Mouse (Mus musculus): ENCODE results near the gene Pak3. TPM values are rescaled to one million over a fixed set of nuclear protein-coding genes. Genes with fewer than 3 reads are reported as not detected.

Pak3 gene
- polyA plus RNA-seq, 1 experiment: 0.15 TPM

DNA sequence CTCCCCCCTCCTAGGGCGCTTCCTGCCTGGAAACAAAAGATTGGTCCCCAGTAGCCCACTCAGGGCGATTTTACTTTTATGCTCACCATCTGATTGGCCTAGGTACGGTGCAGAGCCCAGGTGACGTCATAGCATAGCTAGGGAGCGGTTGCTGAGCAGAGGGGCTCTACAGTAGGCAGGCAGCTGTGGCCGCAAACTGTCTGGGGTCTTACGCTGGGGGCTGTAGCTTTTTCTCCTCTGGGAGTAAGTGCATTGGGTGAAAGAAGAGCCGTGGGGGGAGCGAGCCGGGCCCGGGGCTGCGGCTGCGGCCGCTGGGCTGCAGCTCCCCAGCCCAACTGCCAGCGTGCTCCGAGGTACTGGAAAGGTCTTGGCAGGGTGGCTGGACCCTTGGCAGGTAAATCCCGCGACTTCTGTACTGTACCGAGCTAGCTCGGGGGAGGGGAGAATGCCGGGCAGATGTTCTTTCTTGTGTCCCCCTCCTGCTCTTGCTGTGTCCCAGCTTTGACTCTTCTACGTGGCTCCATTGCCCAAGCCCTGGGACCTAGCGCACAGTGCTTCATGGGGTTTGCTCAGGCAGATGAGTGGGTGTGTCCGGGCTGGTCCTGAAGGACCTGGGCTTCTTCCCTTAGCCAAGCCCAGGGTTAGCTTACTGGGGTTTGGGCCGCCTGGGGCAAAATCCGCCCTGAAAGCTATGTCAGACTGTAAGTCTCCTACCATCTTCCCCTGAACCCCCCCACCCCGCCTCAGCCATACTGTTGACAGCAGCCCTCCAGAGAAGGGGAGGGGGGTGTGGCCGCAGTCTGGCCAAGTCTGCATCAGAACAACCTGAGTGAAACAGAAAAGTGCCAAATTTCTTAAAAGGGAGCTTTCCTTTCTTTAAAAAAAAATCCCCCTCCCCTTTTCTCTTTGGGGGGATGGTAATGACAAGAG lies 146.1 kb downstream of the Pak3 start:
- DNase-seq (ENCODE audit: low read depth): no peak

DNA sequence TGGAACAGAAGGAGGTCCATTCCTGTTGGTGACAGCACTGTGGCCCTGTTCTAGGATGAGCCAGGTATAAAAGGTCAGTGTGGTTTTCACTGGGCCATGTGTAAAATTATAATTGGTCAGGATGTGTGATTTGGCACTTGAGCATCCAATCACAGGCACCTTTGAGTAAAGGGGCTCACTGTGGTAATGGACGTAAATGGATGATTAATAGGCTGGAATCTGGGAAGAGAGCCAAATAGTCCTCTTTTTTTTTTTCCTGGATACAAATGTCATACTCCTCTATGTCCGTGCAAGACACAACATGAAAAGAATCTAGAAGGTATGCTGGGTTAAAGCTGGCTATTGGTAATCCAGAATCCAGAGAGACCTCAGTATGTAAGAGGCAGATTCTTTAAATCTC lies 147.4 kb downstream of the Pak3 start:
- no peak for DNase-seq (ENCODE audit: low read depth)

DNA sequence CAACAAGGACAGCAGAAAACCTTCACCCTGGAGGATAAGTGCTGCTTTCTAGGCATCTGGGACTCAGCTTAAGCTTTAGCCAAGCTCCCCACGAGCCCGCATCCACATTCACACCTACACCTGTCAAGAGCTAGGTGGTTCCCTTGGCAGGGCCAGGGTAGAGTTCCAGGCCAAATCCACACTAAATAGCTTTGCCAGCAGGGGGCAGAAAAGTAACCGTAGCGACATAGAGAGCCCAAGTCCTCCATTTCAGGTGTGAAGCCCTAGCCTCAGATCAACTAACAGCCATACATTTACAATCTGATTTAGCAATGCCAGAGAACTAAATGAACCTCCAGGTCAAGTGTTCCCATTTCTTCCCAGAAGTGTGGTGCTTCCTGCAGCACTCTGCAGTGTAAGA lies 148.6 kb downstream of the Pak3 start:
- DNase-seq (ENCODE audit: low read depth): no peak

DNA sequence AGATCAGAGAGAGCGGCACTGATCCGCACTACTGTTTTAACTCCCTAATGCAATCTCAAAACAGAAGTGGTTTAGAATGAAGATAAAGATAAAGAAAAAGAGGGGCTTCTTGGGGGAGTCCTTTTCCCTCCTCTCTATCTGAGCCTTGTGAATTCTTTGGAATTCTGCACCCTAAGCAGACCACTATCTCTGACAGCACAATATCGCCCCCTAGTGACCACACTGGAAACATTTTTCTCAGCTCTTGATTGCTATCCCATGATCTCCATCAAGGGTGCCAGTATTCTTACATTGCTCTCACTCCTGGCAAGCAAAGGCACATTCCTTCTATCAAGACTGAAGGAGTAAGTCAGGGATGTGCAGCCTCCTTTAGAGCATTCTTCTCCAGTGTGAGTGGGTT lies 149.9 kb downstream of the Pak3 start:
- no peak for DNase-seq (ENCODE audit: low read depth)

DNA sequence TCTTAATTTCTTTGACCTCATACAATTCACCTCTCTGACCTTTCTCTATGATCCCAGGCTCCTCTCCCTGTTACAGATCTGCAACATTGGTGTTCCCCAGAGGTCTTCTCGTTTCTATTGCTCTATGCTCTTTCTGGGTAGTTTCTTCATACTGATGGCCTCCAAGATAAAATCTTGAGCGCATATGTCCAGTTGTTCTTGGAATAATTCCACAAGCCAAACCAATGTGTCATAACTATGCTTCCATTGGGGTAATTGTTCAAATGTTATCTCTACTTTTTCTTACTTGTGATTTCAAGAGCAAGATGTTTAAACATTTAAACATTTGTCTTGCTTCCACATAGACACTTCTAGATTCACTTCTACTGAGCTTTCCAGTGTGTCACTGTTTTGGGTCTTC lies 160.2 kb downstream of the Pak3 start:
- DNase-seq (ENCODE audit: low read depth): no peak

DNA sequence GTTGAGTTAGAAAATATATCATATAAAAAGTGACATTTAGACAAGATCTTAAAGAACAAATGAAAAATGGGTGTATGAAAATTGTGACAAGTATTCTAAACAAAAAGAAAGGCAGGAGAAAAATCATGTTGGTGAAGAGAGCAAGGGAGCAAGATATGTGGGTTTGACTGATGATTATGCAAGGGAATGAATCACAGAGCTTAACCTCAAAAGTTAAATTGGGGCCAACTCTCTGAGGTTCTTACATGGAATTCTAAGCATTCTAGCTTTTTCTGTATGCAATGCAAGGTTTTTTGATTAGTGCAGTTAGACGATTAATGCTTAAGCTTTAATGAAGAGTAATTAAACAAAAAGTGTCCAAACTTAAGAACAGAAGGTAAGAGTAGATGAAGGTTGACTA lies 203.9 kb downstream of the Pak3 start:
- no peak for DNase-seq (ENCODE audit: low read depth)

DNA sequence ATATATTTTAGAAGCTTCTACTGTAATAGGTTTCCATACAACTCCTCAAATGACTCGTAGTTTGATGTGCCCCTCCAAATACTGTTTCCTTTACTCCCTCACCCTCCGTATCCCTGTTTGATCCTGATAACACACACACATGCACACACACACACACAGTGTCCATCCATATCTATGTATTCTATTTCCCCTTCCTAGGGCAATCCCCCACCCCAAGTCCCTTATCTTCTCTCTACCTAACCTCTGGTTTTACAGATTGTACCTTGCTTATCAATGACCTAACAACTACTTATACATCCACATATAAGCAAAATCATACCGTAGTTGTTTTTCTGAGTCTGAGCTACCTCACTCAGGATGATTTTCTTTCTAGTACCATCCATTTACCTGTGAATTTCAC lies 207.0 kb downstream of the Pak3 start:
- no peak for DNase-seq (ENCODE audit: low read depth)

DNA sequence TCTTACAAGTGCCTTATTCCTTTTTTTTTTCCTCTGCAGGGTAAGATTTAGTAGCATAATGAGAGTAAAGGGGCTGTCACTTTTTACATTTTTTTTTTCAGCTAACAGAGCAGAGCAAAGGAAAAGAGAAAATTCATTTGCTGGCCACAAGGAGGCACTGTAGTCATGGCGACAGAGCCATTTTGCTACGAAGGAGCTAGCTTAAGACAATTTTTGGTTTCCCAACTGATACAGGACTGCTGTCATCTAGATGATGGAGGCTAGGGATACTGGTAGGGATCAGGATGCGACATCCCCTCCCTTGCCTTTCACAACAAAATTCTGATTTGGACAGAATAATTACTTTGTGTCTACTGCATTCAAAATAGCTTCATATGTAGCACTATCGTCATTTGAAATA lies 217.6 kb downstream of the Pak3 start:
- no peak for DNase-seq (ENCODE audit: low read depth)

DNA sequence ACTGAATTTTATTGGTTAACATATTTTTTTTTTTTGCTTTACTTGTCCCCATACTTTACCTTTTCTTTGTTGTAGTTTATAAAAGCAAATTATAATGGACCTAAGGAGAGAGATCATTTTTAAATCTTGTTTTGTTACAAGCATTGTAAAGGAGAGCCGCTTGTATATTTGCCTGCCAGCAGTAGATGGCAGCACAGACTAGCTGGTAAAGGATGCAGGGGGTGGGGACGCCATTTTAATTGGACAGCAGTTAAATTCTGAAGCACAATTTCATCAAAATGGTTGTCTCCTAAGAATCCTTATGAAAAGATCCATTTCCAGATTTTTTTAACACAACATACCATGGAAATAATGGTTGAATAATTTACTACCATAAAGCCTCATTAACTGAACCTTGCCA lies 220.8 kb downstream of the Pak3 start:
- no peak for DNase-seq (ENCODE audit: low read depth)

DNA sequence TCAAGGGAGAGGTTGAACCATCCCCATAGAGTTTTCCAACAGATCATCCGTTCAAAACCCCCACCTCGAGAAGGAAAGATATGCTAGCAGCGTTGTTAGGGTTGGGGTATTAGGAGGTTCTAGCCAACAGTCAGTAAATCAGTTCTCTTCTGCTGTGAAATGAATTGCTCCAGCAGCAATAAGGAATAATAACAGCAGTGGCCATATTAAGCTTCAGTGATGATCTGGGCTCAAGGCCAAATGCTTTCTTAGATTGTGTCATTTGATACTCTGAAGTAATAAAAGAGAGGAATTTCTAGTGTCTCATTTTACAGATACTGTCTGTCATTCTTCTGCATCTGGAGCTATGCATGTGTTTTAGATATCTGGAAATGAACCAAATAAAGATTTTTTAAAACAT lies 244.2 kb downstream of the Pak3 start:
- no peak for DNase-seq (ENCODE audit: low read depth)

DNA sequence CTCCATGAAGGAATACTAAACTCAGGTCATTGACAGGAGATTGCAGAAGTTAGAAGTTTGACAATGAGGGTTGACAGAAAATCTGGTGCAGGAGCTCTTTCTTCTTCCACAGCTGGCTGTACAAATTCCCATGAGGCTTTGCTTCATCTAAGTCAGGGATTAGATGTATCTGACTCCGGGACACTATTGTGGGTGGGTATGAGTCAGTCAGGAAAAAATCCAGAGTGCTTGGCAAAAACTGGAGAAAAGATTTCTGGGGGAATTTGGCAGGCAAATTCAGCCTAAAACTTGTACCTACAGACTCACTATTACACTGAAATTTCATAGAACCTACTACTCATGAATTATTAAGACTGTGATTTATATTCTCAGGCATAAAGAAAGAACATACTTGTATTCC lies 297.6 kb downstream of the Pak3 start:
- no peak for DNase-seq (ENCODE audit: low read depth)

DNA sequence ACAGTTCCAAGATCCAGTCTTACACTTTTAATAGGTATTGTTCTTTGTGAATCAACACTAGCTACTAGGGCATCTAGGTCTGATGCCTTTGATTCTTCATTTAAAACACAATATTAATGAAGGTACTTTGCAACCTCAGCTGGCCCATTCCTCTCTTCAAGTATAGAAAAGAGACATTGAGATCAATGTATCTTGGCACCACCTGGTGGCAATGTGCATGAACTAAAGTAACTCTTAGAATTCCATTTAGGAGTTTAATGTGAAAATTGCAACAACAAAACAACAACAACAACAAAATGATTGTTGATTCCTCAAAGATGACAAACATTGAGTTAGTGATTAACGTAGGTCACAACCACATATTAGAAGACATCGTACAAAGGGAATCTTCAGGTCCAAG lies 300.6 kb downstream of the Pak3 start:
- no peak for DNase-seq (ENCODE audit: low read depth)

DNA sequence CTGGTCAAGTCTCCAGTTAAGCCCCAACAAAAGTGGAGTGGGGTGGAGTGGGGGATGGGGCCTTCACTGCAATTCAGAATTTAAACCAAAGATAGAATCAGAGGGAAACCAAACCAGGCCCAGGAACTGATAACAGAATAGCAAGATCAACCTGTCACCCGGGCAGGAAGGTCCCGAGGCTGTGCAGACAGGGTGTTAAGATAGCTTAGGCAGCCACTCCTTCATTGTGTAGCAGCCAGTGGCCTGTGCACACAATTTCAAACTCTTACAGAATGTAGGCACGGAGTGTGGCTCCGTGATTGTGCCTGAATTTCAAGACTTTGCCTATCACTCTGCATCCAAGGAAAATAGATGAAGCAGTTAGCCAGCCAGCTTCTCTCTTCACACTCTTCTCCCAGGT lies 308.1 kb downstream of the Pak3 start:
- no peak for DNase-seq (ENCODE audit: low read depth)

DNA sequence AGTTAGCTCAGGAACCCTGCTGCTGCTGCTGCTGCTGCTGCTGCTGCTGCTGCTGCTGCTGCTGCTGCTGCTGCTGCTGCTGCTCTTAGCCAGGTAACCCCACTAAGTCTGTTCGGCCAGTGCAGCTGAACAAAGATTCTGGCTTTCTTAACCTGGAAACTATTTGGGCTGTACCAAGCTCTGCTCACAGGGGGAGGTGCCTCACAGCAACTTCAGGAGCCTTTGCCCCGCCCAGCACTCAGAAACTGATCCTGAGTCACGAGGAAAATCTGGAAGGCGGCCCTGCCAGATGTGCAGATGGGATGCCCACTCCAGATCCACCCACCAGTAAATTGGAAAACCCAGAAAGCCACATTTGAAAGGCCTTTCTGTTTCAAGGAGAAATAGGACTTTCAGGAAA lies 308.8 kb downstream of the Pak3 start, which contains the start of gene Capn6:
Capn6 (minus strand) TSS at position 203 of the 400 bp plus-strand sequence.
- DNase-seq (ENCODE audit: low read depth): no peak

DNA sequence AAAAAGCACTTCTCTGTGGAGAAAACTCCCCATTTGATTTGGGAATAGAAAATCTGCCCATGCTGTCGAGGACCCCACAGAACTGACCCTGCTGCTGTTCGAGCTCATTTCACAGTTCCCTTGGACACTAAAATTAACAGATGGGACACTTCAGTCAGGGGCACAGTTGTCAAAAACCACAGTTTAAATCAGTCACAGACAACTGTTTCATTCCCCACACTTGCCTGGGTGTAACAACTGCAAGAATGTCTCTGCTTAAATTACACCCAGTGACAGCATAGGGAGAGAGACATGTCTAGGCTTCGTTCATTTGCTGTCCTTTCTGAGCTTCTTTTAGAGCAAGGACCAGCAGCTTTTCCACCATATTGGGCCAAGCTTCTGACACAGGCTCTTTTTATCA lies 328.2 kb downstream of the Pak3 start:
- no peak for DNase-seq (ENCODE audit: low read depth)

Other genes starting within 250 kb of the Pak3 start
- gene Chrdl1, start 124.3 kb upstream of the Pak3 start, polyA plus RNA-seq (2012; rRNA removed): 33.5 and 65.6 TPM in 2 replicates